Mouse (Mus musculus) lung, embryonic 16.5 days (tissue): ENCODE measurements around the gene Gm5134. TPM values are rescaled to one million over a fixed set of nuclear protein-coding genes. Genes with fewer than 3 reads are reported as not detected.

Experiments
- ATAC-seq: fragments of 200-750 bp; cut with Nextera tagmentation; 2 replicates; pipeline ENCODE4 v1.8.0; 2017; ENCODE audit warnings: low read depth, mild to moderate bottlenecking, moderate library complexity
- H3K27ac ChIP-seq: fragments of 300-500 bp; sonication (generic); 2 replicates; pipeline ENCODE4 v1.5.1; 2014; ENCODE audit warnings: mild to moderate bottlenecking, control low read depth, low read length
- H3K27me3 ChIP-seq: fragments of 300-500 bp; sonication (generic); 2 replicates; pipeline ENCODE4 v1.6.1; 2014; ENCODE audit warnings: low read depth, low read length, mixed read lengths; ENCODE audit not compliant: control insufficient read depth, insufficient read depth
- H3K36me3 ChIP-seq: fragments of 300-500 bp; sonication (generic); 2 replicates; pipeline ENCODE4 v1.6.1; 2014; ENCODE audit warnings: low read length; ENCODE audit not compliant: control insufficient read depth, insufficient read depth
- H3K4me1 ChIP-seq: fragments of 300-500 bp; sonication (generic); replicated peaks from 2 replicates; pipeline ENCODE4 v1.6.1; 2014; ENCODE audit warnings: low read length, mixed read lengths; ENCODE audit not compliant: control insufficient read depth, insufficient read depth
- H3K4me2 ChIP-seq: fragments of 300-500 bp; sonication (generic); 2 replicates; pipeline ENCODE4 v1.6.1; 2014; ENCODE audit warnings: low read depth, low read length, control low read depth
- H3K4me3 ChIP-seq: fragments of 300-500 bp; sonication (generic); 2 replicates; pipeline ENCODE4 v1.5.1; 2014; ENCODE audit warnings: mild to moderate bottlenecking, low read length, control low read depth
- H3K9ac ChIP-seq: fragments of 300-500 bp; sonication (generic); 2 replicates; pipeline ENCODE4 v1.6.1; 2014; ENCODE audit warnings: low read length, control low read depth
- H3K9me3 ChIP-seq: fragments of 300-500 bp; sonication (generic); 2 replicates; pipeline ENCODE4 v1.6.1; 2016; ENCODE audit warnings: low read length; ENCODE audit not compliant: control insufficient read depth
- WGBS: fragments of 180-500 bp; shearing (Covaris S2); extraction: QIAGEN DNeasy Blood & Tissue Kit; methylation state at CpG from one replicate; pipeline ENCODE4 v1.1.7; 2014; 5-methylcytosine and 5-hydroxymethylcytosine counted together
- polyA plus RNA-seq: library from polyadenylated mRNA; unstranded; fragments of >200 nt; fragmentation: Nextera tagmentation; extraction: Ambion mirVana; gene quantifications from 2 replicates; pipeline ENCODE4 v1.2.1, GENCODE M21; 2015

The Gm5134 gene
- polyA plus RNA-seq, 1 experiment from 2014 or later, result not detected

DNA sequence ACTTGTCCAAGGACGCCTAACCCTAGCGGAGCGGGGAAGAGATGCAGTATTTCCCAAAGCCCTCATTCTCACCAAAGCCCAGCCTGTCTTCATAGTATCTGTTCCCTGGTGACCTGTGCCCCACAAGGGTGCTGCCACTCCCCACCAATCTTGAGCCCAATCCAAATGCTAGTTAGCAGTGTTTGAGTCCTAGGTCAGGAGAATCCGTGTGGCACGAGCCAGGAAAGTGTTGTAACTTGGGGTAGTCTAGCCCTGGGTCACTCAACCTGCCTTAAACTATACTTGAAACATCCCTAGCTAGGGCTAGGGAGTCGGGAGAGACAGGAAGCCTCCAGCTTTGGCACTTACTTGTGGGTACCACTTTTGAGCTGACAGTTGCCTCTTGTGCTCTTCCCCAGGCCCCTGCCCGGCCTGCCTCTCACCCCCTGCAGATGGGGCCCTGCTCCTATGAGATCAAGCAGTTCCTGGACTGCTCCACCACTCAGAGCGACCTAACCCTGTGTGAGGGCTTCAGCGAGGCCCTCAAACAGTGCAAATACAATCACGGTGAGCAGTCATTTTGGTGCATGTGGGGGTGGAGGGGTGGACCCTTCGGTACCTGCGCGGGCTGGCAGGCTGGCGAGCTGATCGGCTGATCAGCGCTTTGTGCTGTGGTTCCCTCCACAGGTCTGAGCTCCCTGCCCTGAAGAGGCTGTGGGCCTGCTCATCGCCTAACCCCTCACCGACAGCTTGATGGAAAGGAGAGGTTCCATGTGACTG, 17.2 kb upstream of the Gm5134 start:
- H3K9me3 ChIP-seq, result no peaks in the 10 kb centered on the region
- H3K27ac ChIP-seq, result no peak overlapping the region
- no peaks in the 10 kb centered on the region for H3K36me3 ChIP-seq
- H3K4me3 ChIP-seq, result no peak overlapping the region
- no peak overlapping the region for H3K9ac ChIP-seq
- ATAC-seq, result no peak
- H3K4me1 ChIP-seq, result peaks cover 11% of the 10 kb centered on the region
- H3K4me2 ChIP-seq, result 0 out of 2 replicates have a peak overlapping the region, but pooled peaks have one; percentile 5
- H3K27me3 ChIP-seq, result peaks cover 10% of the 10 kb centered on the region
- 42% methylated on average over 18 of the region's 18 CpGs for WGBS

DNA sequence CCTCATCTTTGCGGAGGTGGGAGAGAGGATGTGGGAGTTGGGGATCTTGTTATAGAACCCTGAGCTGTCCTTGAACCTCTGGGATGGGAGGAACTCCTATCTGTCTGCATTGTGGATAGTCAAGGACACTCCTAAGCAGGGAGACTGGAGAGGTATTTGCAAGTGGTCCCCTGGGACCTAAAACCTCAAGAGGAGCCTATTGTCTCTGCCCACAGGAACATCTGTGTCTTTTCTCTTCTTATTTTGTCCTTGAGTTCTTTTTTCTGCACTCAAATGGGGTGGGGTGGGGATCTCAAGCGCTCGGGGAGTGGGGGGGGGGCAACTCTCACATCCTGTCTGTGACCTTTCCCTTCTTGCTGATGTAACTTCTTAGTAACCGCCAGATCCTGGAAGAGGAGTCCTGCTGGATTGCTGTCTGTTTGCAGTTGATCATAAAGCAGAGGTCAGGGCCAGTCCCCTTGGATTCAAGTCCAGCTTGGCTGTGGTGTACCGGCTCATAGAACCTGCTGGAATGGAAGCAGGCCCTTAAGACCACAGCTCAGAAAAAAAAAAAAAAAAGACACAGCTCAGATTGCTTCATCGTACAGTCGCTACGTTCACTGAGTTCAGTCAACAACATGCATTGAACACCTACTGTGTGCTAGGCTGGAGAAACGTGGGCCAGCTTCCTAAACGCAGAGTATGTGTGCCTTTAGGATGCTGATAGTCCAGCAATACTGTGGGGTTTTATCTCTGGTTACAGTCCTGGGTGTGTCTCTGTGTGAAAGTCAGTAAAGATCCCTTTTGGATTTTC, 16.3 kb upstream of the Gm5134 start:
- Histone ChIP-seq H3K27me3 (peaks cover 10% of the 10 kb centered on the region), H3K9ac (no peak overlapping the region), H3K9me3 (no peaks in the 10 kb centered on the region), H3K36me3 (no peaks in the 10 kb centered on the region), H3K27ac (no peak overlapping the region), H3K4me2 (no peak overlapping the region), H3K4me1 (peaks cover 8% of the 10 kb centered on the region), H3K4me3 (no peak overlapping the region)
- no peak for ATAC-seq
- WGBS, result 53% methylated on average over 10 of the region's 10 CpGs

DNA sequence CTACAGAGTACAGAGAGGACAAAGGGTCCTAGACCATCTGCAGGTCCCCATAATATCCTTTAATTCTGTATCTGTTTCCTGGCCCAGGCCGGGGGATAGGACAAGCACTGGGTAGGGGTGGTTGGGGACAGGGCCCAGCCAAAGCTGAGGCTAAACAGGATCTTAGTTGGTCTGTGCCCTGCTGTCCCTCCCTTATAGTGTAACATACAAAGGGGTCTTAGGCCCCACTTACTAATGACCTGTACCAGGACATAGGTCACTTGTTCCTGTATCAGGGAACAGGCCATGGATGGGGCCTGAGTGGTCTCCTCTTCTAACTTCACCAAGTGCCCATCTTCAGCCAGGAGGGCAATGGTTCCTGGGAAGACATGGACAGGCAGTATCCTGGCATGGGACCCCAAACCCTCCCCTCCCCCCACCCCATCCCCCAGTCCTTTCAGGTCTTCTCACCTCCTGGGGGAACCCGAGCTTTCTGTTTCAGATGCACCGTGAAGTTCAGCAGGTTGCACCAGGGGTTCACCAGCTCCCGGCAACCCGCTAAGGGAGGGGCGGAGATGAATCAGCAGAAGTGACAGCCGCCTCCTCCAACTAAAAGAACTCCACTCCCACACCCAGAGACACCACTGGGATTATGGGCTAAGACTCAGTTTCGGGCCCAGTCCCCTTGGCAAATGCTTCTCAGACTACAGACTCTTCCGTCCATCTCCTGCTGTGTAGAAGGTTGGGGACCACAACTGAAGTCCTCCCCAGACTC, 14.7 kb upstream of the Gm5134 start:
- H3K4me2 ChIP-seq, result no peak overlapping the region
- peaks cover 13% of the 10 kb centered on the region for H3K4me1 ChIP-seq
- H3K36me3 ChIP-seq, result no peaks in the 10 kb centered on the region
- WGBS, result 64% methylated on average over 9 of the region's 9 CpGs
- no peak for ATAC-seq
- H3K27ac ChIP-seq, result no peak overlapping the region
- H3K9ac ChIP-seq, result no peak overlapping the region
- H3K9me3 ChIP-seq, result no peaks in the 10 kb centered on the region
- peaks cover 10% of the 10 kb centered on the region for H3K27me3 ChIP-seq
- no peak overlapping the region for H3K4me3 ChIP-seq

DNA sequence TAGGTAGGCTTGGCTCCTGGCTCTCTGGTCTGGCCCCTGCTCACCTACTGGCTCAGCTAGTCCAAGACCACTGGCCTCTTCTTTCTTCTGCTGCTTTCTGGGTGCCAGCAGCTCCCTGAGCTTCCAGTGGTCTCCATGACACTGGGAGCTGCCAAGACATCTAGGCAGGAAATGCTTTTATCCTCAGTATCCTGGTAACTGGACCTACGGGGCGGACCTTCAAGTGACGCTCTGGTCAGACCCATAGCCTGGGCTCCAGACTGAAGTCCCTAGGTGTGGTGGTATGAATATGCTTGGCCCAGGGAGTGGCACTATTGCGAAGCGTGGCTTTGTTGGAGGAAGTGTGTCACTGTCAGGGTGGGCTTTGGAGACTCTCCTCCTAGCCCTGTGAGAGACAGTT, 13.8 kb upstream of the Gm5134 start, which contains the start of gene Gm867:
Gm867 (minus strand) TSS at position 153 of the 400 bp plus-strand sequence.
- no peaks in the 10 kb centered on the region for H3K9me3 ChIP-seq
- H3K4me3 ChIP-seq, result no peak within 1 kb of the TSS
- H3K4me2 ChIP-seq, result no peak within 1 kb of the TSS
- H3K27me3 ChIP-seq, result peaks cover 9% of the 10 kb centered on the region
- H3K9ac ChIP-seq, result no peak within 1 kb of the TSS
- no peaks in the 10 kb centered on the region for H3K36me3 ChIP-seq
- 80% methylated on average over 5 of the region's 5 CpGs for WGBS
- H3K4me1 ChIP-seq, result peaks cover 15% of the 10 kb centered on the region
- no peak within 1 kb of the TSS for H3K27ac ChIP-seq
- no peak for ATAC-seq

DNA sequence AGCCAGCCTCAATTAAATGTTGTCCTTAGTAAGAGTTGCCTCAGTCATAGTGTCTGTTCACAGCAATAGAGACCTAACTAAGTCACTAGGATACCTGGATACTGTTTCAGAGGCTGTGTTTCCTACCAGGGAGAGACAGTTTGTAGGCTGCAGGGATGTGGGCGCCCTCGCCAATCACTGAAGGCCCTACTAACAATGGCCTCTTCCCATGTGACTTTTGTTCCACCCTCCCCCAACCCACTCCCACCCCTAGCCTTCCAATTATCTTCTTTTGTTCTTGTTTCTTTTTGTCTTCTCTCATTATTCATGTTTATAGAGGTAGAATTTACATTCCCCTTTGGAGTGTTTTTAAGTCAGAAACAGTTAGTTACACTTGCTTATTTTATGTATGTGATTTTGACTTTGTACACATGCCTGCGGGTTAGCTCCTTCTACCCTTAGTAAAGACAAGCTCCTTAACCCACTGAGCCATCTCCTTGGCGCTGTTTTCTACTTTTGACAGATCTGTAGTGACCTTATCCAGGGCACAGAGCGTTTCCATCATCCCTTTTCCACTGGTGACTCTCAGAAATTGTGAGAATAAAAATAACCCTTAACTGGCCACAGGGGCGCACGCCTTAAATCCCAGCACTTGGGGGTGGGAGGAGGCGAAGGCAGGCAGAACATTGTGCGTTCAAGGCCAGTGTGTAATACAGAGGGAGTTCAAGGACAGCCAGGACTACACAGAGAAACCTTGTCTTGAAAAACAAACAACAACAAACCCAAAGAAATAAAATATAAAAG, 13.1 kb upstream of the Gm5134 start:
- Histone ChIP-seq H3K36me3 (no peaks in the 10 kb centered on the region), H3K9me3 (no peaks in the 10 kb centered on the region), H3K9ac (no peak overlapping the region), H3K27ac (no peak overlapping the region), H3K27me3 (peaks cover 6% of the 10 kb centered on the region), H3K4me2 (no peak overlapping the region), H3K4me1 (peaks cover 14% of the 10 kb centered on the region), H3K4me3 (no peak overlapping the region)
- ATAC-seq, result no peak
- 68% methylated on average over 9 of the region's 9 CpGs for WGBS

DNA sequence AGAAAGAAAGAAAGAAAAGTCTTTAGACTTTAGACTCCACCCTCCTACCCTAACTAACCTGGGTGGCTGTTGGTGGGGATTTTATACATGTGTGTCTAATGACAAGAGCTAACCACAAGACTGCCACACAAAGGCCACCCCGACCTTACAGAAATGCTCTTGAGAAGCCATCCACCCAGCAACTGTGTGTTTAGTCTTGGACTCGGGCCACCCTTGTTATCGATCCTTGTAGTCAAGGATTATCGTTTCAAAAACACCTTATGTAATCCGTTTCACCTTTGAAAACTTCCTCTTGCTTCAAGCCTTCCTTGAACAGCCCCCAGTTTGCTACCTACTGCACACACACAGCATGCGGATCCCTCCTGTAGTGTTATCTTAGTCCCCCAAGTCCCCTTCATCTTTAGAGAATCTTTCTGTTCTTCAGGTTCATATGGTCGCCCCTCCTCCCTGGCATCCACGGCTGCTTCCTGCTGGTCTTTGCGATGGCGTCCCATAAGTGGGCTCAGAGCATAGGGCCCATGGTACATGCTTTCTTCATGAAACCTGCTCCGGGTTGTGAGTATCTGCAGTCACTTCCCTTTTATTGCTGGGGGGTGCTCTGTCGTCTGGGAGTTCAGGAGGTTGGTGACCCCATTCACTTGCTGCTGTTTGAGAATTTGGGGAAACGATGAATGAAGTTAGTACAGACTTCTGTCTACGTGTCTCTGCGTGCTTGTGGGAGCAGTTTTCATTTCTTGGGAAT, 11.4 kb upstream of the Gm5134 start, which contains the start of gene Vpreb3:
Vpreb3 (plus strand) TSS at position 322 of the 742 bp plus-strand sequence.
- peak within 1 kb of the TSS; percentile 77 for H3K27ac ChIP-seq
- no peaks in the 10 kb centered on the region for H3K9me3 ChIP-seq
- no peaks in the 10 kb centered on the region for H3K36me3 ChIP-seq
- H3K4me1 ChIP-seq, result peaks cover 13% of the 10 kb centered on the region; the same call in 1 of the 2 replicates
- 65% methylated on average over 15 of the region's 15 CpGs for WGBS
- no peak within 1 kb of the TSS for H3K9ac ChIP-seq
- H3K4me2 ChIP-seq, result peak within 1 kb of the TSS; percentile 1; the same call in 1 of the 2 replicates
- H3K27me3 ChIP-seq, result no peaks in the 10 kb centered on the region
- ATAC-seq, result no peak
- H3K4me3 ChIP-seq, result no peak within 1 kb of the TSS

DNA sequence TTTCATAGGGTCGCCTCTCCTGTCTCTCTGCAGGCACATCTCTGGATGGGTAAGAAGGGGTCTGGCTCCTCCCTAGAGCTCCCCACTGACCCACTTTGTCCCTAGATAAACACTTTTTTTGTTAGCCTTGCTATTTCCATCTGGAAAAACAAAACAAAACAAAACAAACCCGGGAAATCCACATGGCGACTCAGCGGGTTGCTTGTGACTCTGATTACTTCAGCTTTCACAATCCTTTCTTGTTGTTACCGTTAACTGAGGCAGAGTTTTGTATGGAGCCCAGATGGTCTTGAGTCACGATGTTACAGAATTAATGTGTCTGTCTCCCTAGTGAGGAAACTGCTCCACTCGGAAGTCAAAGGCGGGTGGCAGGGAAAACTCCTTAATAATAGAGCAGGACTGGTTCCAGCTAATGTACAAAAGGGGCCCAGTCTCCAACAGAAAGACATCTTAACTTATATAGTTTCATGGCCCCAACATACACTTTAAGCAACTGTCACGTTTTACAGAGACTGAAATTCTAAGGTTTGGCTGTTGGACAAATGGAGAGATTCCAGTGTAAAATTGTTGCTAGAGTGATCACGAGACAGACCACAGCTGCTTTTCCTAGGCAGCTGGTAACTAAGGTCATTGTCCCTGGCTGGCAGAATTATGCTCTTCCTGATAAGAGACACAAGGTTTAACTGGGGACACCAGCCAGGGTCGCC, 10.1 kb upstream of the Gm5134 start:
- 28% methylated on average over 11 of the region's 11 CpGs for WGBS
- peak; percentile 83 for ATAC-seq
- Histone ChIP-seq H3K4me3 (no peak overlapping the region), H3K4me1 (peaks cover 13% of the 10 kb centered on the region; the same call in 1 of the 2 replicates), H3K27ac (peak overlapping the region; percentile 77), H3K9ac (no peak overlapping the region), H3K4me2 (peak overlapping the region; percentile 1; the same call in 1 of the 2 replicates), H3K9me3 (no peaks in the 10 kb centered on the region), H3K27me3 (no peaks in the 10 kb centered on the region), H3K36me3 (no peaks in the 10 kb centered on the region)
